Mouse (Mus musculus) hindbrain, embryonic 14.5 days (tissue): ENCODE measurements around the gene Ralgps2. TPM values are rescaled to one million over a fixed set of nuclear protein-coding genes. Genes with fewer than 3 reads are reported as not detected.

ENCODE experiments used
- ATAC-seq: fragments of 200-750 bp; cut with Nextera tagmentation; 2 replicates; pipeline ENCODE4 v1.8.0; 2017; ENCODE audit warnings: moderate number of reproducible peaks, mild to moderate bottlenecking, moderate TSS enrichment, moderate library complexity; ENCODE audit not compliant: low FRiP score
- DNase-seq: peaks from one replicate; pipeline ENCODE4 v3.0.0-alpha.2; 2015; ENCODE audit warnings: low spot score
- H3K27ac ChIP-seq: fragments of 300-500 bp; sonication (generic); 2 replicates; pipeline ENCODE4 v1.5.1; 2014; ENCODE audit warnings: mild to moderate bottlenecking, moderate library complexity
- H3K27me3 ChIP-seq: fragments of 300-500 bp; sonication (generic); 2 replicates; pipeline ENCODE4 v1.6.1; 2014; ENCODE audit warnings: mild to moderate bottlenecking, low read length, mixed read lengths; ENCODE audit not compliant: control insufficient read depth, insufficient read depth
- H3K36me3 ChIP-seq: fragments of 300-500 bp; sonication (generic); replicated peaks from 2 replicates; pipeline ENCODE4 v1.6.1; 2014; ENCODE audit not compliant: control insufficient read depth, insufficient read depth
- H3K4me1 ChIP-seq: fragments of 300-500 bp; sonication (generic); replicated peaks from 2 replicates; pipeline ENCODE4 v1.6.1; 2014; ENCODE audit warnings: antibody characterized with exemption, low read length, mixed read lengths; ENCODE audit not compliant: control insufficient read depth, insufficient read depth
- H3K4me2 ChIP-seq: fragments of 300-500 bp; sonication (generic); replicated peaks from 2 replicates; pipeline ENCODE4 v1.6.1; 2014; ENCODE audit warnings: mild to moderate bottlenecking, moderate library complexity
- H3K4me3 ChIP-seq: fragments of 300-500 bp; sonication (generic); replicated peaks from 2 replicates; pipeline ENCODE4 v1.5.1; 2014; ENCODE audit warnings: mild to moderate bottlenecking, low read length
- H3K9ac ChIP-seq: fragments of 300-500 bp; sonication (generic); 2 replicates; pipeline ENCODE4 v1.6.1; 2014
- H3K9me3 ChIP-seq: fragments of 300-500 bp; sonication (generic); 2 replicates; pipeline ENCODE4 v1.6.1; 2016; ENCODE audit warnings: low read length; ENCODE audit not compliant: control insufficient read depth
- WGBS: fragments of 180-500 bp; shearing (Covaris S2); extraction: QIAGEN DNeasy Blood & Tissue Kit; methylation state at CpG from one replicate; pipeline ENCODE4 v1.1.7; 2014; 5-methylcytosine and 5-hydroxymethylcytosine counted together
- polyA plus RNA-seq: library from polyadenylated mRNA; unstranded; fragments of >200 nt; fragmentation: Nextera tagmentation; extraction: Ambion mirVana; gene quantifications from 2 replicates; pipeline ENCODE4 v1.2.1, GENCODE M21; 2014

Gene Ralgps2
- polyA plus RNA-seq, 1 experiment from 2014 or later = 89.5 TPM

- Histone ChIP-seq H3K36me3 (peaks cover 4% of the 10 kb centered on the region; the same call in 1 of the 2 replicates), H3K4me3 (no peak overlapping the region), H3K27me3 (no peaks in the 10 kb centered on the region), H3K27ac (no peak overlapping the region), H3K9me3 (0 out of 2 replicates have a peak, but pooled peaks cover 4% of the 10 kb centered on the region), H3K4me1 (peaks cover 5% of the 10 kb centered on the region; the same call in 1 of the 2 replicates), H3K4me2 (no peak overlapping the region), H3K9ac (no peak overlapping the region)
- no peak for DNase-seq
- 98% methylated on average over 2 of the region's 2 CpGs for WGBS
- no peak for ATAC-seq
Measured at GRCm38 (mm10) chr1:156859156-156859555, 80.3 kb downstream of the Ralgps2 start.

GRCm38 (mm10) chr1:156856666-156857065 lies 82.8 kb downstream of the Ralgps2 start:
- Histone ChIP-seq H3K4me2 (no peak overlapping the region), H3K27me3 (no peaks in the 10 kb centered on the region), H3K4me3 (no peak overlapping the region), H3K9me3 (0 out of 2 replicates have a peak, but pooled peaks cover 4% of the 10 kb centered on the region), H3K27ac (no peak overlapping the region), H3K4me1 (peaks cover 10% of the 10 kb centered on the region; the same call in 1 of the 2 replicates), H3K9ac (no peak overlapping the region), H3K36me3 (peaks cover 5% of the 10 kb centered on the region; the same call in 1 of the 2 replicates)
- 94% methylated on average over 2 of the region's 2 CpGs for WGBS
- ATAC-seq = no peak
- no peak for DNase-seq

GRCm38 (mm10) chr1:156854558-156854957 lies 84.9 kb downstream of the Ralgps2 start:
- H3K4me1 ChIP-seq = peaks cover 10% of the 10 kb centered on the region; the same call in 1 of the 2 replicates
- H3K9me3 ChIP-seq = 0 out of 2 replicates have a peak, but pooled peaks cover 4% of the 10 kb centered on the region
- peaks cover 5% of the 10 kb centered on the region; the same call in 1 of the 2 replicates for H3K36me3 ChIP-seq
- H3K4me3 ChIP-seq = no peak overlapping the region
- DNase-seq = no peak
- H3K4me2 ChIP-seq = no peak overlapping the region
- no peak overlapping the region for H3K9ac ChIP-seq
- 84% methylated on average over 4 of the region's 4 CpGs for WGBS
- no peaks in the 10 kb centered on the region for H3K27me3 ChIP-seq
- ATAC-seq = no peak
- no peak overlapping the region for H3K27ac ChIP-seq

- 63% methylated on average over 5 of the region's 5 CpGs for WGBS
- no peak for ATAC-seq
Measured at GRCm38 (mm10) chr1:156852872-156853271, 86.6 kb downstream of the Ralgps2 start.

GRCm38 (mm10) chr1:156852409-156852808 lies 87.0 kb downstream of the Ralgps2 start:
- Histone ChIP-seq H3K36me3 (peaks cover 5% of the 10 kb centered on the region; the same call in 1 of the 2 replicates), H3K4me3 (no peak overlapping the region), H3K4me1 (peaks cover 10% of the 10 kb centered on the region; the same call in 1 of the 2 replicates), H3K9ac (no peak overlapping the region), H3K9me3 (0 out of 2 replicates have a peak, but pooled peaks cover 4% of the 10 kb centered on the region), H3K27ac (no peak overlapping the region), H3K27me3 (no peaks in the 10 kb centered on the region), H3K4me2 (no peak overlapping the region)
- no peak for ATAC-seq
- no peak for DNase-seq
- 78% methylated on average over 9 of the region's 9 CpGs for WGBS

More at GRCm38 (mm10) chr1:156852872-156853271, 86.6 kb downstream of the Ralgps2 start:
- DNase-seq = no peak
- no peaks in the 10 kb centered on the region for H3K27me3 ChIP-seq
- 0 out of 2 replicates have a peak, but pooled peaks cover 4% of the 10 kb centered on the region for H3K9me3 ChIP-seq
- no peak overlapping the region for H3K27ac ChIP-seq
- H3K4me2 ChIP-seq = no peak overlapping the region
- H3K9ac ChIP-seq = no peak overlapping the region
- H3K4me3 ChIP-seq = no peak overlapping the region
- H3K4me1 ChIP-seq = peaks cover 10% of the 10 kb centered on the region; the same call in 1 of the 2 replicates
- peaks cover 5% of the 10 kb centered on the region; the same call in 1 of the 2 replicates for H3K36me3 ChIP-seq

GRCm38 (mm10) chr1:156847098-156847497 lies 92.3 kb downstream of the Ralgps2 start:
- Histone ChIP-seq H3K36me3 (peaks cover 6% of the 10 kb centered on the region), H3K27me3 (no peaks in the 10 kb centered on the region), H3K4me3 (no peak overlapping the region), H3K9me3 (no peaks in the 10 kb centered on the region), H3K27ac (no peak overlapping the region), H3K4me2 (no peak overlapping the region), H3K4me1 (no peaks in the 10 kb centered on the region), H3K9ac (no peak overlapping the region)
- 78% methylated on average over 4 of the region's 4 CpGs for WGBS
- DNase-seq = no peak
- ATAC-seq = no peak

- H3K9ac ChIP-seq = no peak overlapping the region
- H3K36me3 ChIP-seq = peaks cover 6% of the 10 kb centered on the region
- 84% methylated on average over 11 of the region's 11 CpGs for WGBS
- H3K27me3 ChIP-seq = no peaks in the 10 kb centered on the region
- H3K9me3 ChIP-seq = no peaks in the 10 kb centered on the region
- H3K27ac ChIP-seq = no peak overlapping the region
- no peak overlapping the region for H3K4me3 ChIP-seq
- ATAC-seq = no peak
- no peak overlapping the region for H3K4me2 ChIP-seq
- H3K4me1 ChIP-seq = 0 out of 2 replicates have a peak, but pooled peaks cover 5% of the 10 kb centered on the region
- no peak for DNase-seq
Measured at GRCm38 (mm10) chr1:156841625-156842339, 97.6 kb downstream of the Ralgps2 start.

- Histone ChIP-seq H3K9me3 (no peaks in the 10 kb centered on the region), H3K4me3 (no peak overlapping the region), H3K27me3 (no peaks in the 10 kb centered on the region), H3K4me1 (0 out of 2 replicates have a peak, but pooled peaks cover 5% of the 10 kb centered on the region), H3K4me2 (peak overlapping the region; percentile 28; the same call in 1 of the 2 replicates), H3K36me3 (no peaks in the 10 kb centered on the region), H3K27ac (no peak overlapping the region; the same call in 1 of the 2 replicates), H3K9ac (no peak overlapping the region)
- ATAC-seq (peak; percentile 55; the same call in 1 of the 2 replicates), DNase-seq (peak; percentile 68)
- 12% methylated on average over 6 of the region's 6 CpGs for WGBS
Measured at GRCm38 (mm10) chr1:156838695-156839094, 100.7 kb downstream of the Ralgps2 start.

GRCm38 (mm10) chr1:156838177-156838576 lies 101.2 kb downstream of the Ralgps2 start, which contains the start of gene Angptl1:
Gene Angptl1 (plus strand): TSS chr1:156838562.
- ATAC-seq = no peak

More at GRCm38 (mm10) chr1:156838177-156838576, 101.2 kb downstream of the Ralgps2 start, which contains the start of gene Angptl1:
- 55% methylated on average over 4 of the region's 4 CpGs for WGBS
- no peak for DNase-seq
- H3K27ac ChIP-seq = no peak within 1 kb of the TSS; the same call in 1 of the 2 replicates
- peak within 1 kb of the TSS; percentile 28; the same call in 1 of the 2 replicates for H3K4me2 ChIP-seq
- no peak within 1 kb of the TSS for H3K9ac ChIP-seq
- H3K9me3 ChIP-seq = no peaks in the 10 kb centered on the region
- 0 out of 2 replicates have a peak, but pooled peaks cover 5% of the 10 kb centered on the region for H3K4me1 ChIP-seq
- H3K36me3 ChIP-seq = no peaks in the 10 kb centered on the region
- no peak within 1 kb of the TSS for H3K4me3 ChIP-seq
- H3K27me3 ChIP-seq = no peaks in the 10 kb centered on the region
